ENCODE assay signal across 22 mouse cellular contexts in genomic region chr16:37449846-37450245, GRCm38 (mm10).
DNase-seq lines count a peak whose midpoint lies in the region; ATAC-seq and TF ChIP-seq lines count a peak whose summit lies in the region.
"Had no signal": no experiment of that assay in that cellular context is flagged by ENCODE, and none has a peak within 500 bp of the region (broad histone marks: within the 10 kb centered on the region; RNA-seq: fewer than 3 reads in every experiment).

No protein-coding gene starts in this region.

- no peak overlapping the region for H3K4me2 ChIP-seq in forebrain, embryonic 12.5 days
- H3K4me2 ChIP-seq: heart, embryonic 11.5 days; liver, embryonic 12.5 days had no signal

- no peak for TF ChIP-seq POLR2A in liver, adult 2 months (IDR thresholded peaks at IDR 0.05; ENCODE audit: extremely low read depth, insufficient read depth, low read length)

- ATAC-seq in cerebellum, adult (ENCODE audit: insufficient number of reproducible peaks, low FRiP score, low TSS enrichment): peak; percentile 70
- no peak for ATAC-seq in forebrain, embryonic 12.5 days (ENCODE audit: low FRiP score)
- ATAC-seq: forebrain, postnatal 0 days; intestine, postnatal 0 days; liver, embryonic 12.5 days had no signal

- DNase-seq in cerebellum, postnatal 4 days (ENCODE audit: low spot score in 2 of 2): no peak
- peak; percentile 81 for DNase-seq in liver, adult 2 months (ENCODE audit: extremely low read depth, low read depth, low spot score)
- no peak for DNase-seq in liver
- DNase-seq in cerebellum, adult 9-11 months: peak; percentile 81
- DNase-seq in gonadal fat pad, adult 2 months (ENCODE audit: low read depth): peak; percentile 42
- DNase-seq in adrenal gland, adult (ENCODE audit: inconsistent age in 2 of 2, low spot score in 1 of 2): no peak
- DNase-seq: forebrain, postnatal 0 days; kidney, postnatal 36 days; lung, adult 18-20 months; lung, postnatal 10 days; right cerebral cortex, adult 18-20 months; right cerebral cortex, postnatal 4 days; thymus, adult 18-20 months; thymus, postnatal 36 days had no signal

- TF ChIP-seq CTCF in liver, adult 2 months (IDR thresholded peaks at IDR 0.05; ENCODE audit: low read depth, low read length): no peak

- no peak overlapping the region for H3K27ac ChIP-seq in liver, adult 2 months (replicated peaks; ENCODE audit: insufficient read depth, low read depth, low read length)
- H3K27ac ChIP-seq in forebrain, embryonic 12.5 days: no peak overlapping the region
- H3K27ac ChIP-seq: forebrain, embryonic 10.5 days; hindbrain, embryonic 10.5 days; liver, embryonic 12.5 days; midbrain, embryonic 10.5 days had no signal

- H3K4me3 ChIP-seq in liver, adult 2 months (ENCODE audit: insufficient read depth, low read depth, low read length): no peak overlapping the region
- no peak overlapping the region for H3K4me3 ChIP-seq in forebrain, embryonic 12.5 days (replicated peaks)
- H3K4me3 ChIP-seq: forebrain, embryonic 10.5 days; hindbrain, embryonic 10.5 days; liver, embryonic 12.5 days; midbrain, embryonic 10.5 days had no signal

- no peaks in the 10 kb centered on the region for H3K9me3 ChIP-seq in forebrain, embryonic 12.5 days
- H3K9me3 ChIP-seq: forebrain, embryonic 10.5 days; hindbrain, embryonic 10.5 days; liver, embryonic 12.5 days; midbrain, embryonic 10.5 days had no signal

- H3K9ac ChIP-seq in liver, adult 2 months (ENCODE audit: low read depth, low read length): no peak overlapping the region
- H3K9ac ChIP-seq in forebrain, embryonic 12.5 days: no peak overlapping the region
- H3K9ac ChIP-seq: forebrain, postnatal 0 days; liver, embryonic 12.5 days had no signal

- H3K79me2 ChIP-seq in liver, adult 2 months (ENCODE audit: control insufficient read depth, insufficient read depth, low read length): no peaks in the 10 kb centered on the region

- WGBS in liver, adult 2 months: 42% methylated on average over 5 of the region's 5 CpGs
- 90% methylated on average over 5 of the region's 5 CpGs for WGBS in forebrain, embryonic 12.5 days

- peaks cover 2% of the 10 kb centered on the region; the same call in 1 of the 2 replicates for H3K4me1 ChIP-seq in liver, adult 2 months (ENCODE audit: control insufficient read depth, insufficient read depth, low read length)
- H3K4me1 ChIP-seq in forebrain, embryonic 12.5 days: no peaks in the 10 kb centered on the region
- H3K4me1 ChIP-seq: forebrain, embryonic 10.5 days; hindbrain, embryonic 10.5 days; liver, embryonic 12.5 days; midbrain, embryonic 10.5 days had no signal

- no peaks in the 10 kb centered on the region for H3K27me3 ChIP-seq in liver, adult 2 months (ENCODE audit: control insufficient read depth, insufficient read depth, low read length)
- no peaks in the 10 kb centered on the region for H3K27me3 ChIP-seq in forebrain, embryonic 12.5 days
- H3K27me3 ChIP-seq: liver, embryonic 12.5 days had no signal

- no peaks in the 10 kb centered on the region for H3K36me3 ChIP-seq in liver, adult 2 months (ENCODE audit: control insufficient read depth, insufficient read depth, low read length)
- H3K36me3 ChIP-seq in forebrain, embryonic 12.5 days (replicated peaks): no peaks in the 10 kb centered on the region
- H3K36me3 ChIP-seq: forebrain, embryonic 10.5 days; hindbrain, embryonic 10.5 days; liver, embryonic 12.5 days; midbrain, embryonic 10.5 days had no signal

Comparison
In these comparisons a context has a peak if more than half of its experiments do, and no peak if none do; other contexts are left out.
1. DNase-seq: peak in liver, adult 2 months (single experiment), cerebellum, adult 9-11 months (single experiment) and gonadal fat pad, adult 2 months (single experiment); none in cerebellum, postnatal 4 days (0 of 2), liver (single experiment) and adrenal gland, adult (0 of 2).